Mouse (Mus musculus) brown adipose tissue, adult 24 weeks (tissue): ENCODE data around the gene Ccer2. TPM values are rescaled to one million over a fixed set of nuclear protein-coding genes. Genes with fewer than 3 reads are reported as not detected.

Experiments
- polyA plus RNA-seq: library from polyadenylated mRNA; stranded (reverse); fragments of >200 nt; gene quantifications from 2 replicates; pipeline ENCODE4 v1.2.4, GENCODE M21; 2012; ENCODE audit not compliant: missing spikeins, insufficient read depth, insufficient read length

The Ccer2 gene
- polyA plus RNA-seq, 1 experiment = not detected

Other genes with a start within 250 kb of the Ccer2 start
- not detected in 2 replicates for gene Ifnl2, start 245.7 kb upstream of the Ccer2 start, polyA plus RNA-seq
- not detected in 2 replicates for gene Ifnl3, start 233.3 kb upstream of the Ccer2 start, polyA plus RNA-seq
- not detected in 2 replicates for gene Sycn, start 215.3 kb upstream of the Ccer2 start, polyA plus RNA-seq
- gene Nccrp1, start 208.9 kb upstream of the Ccer2 start, polyA plus RNA-seq = not detected in 2 replicates
- 18.8 and 24.4 TPM in 2 replicates for gene Samd4b, start 158.0 kb upstream of the Ccer2 start, polyA plus RNA-seq
- gene Pak4, start 158.0 kb upstream of the Ccer2 start, polyA plus RNA-seq = 4.1 and 5.8 TPM in 2 replicates
- gene Acp7, start 124.8 kb upstream of the Ccer2 start, polyA plus RNA-seq = not detected in 2 replicates
- 1.2 and 1.4 TPM in 2 replicates for gene Fbxo27, start 63.3 kb upstream of the Ccer2 start, polyA plus RNA-seq
- gene Fbxo17, start 39.4 kb upstream of the Ccer2 start, polyA plus RNA-seq = 0.71 and 2.5 TPM in 2 replicates
- 64.4 and 106 TPM in 2 replicates for gene Mrps12, start 14.4 kb upstream of the Ccer2 start, polyA plus RNA-seq
- gene Sars2, start 14.2 kb upstream of the Ccer2 start, polyA plus RNA-seq = 13.0 and 14.5 TPM in 2 replicates
- 94.8 and 96.2 TPM in 2 replicates for gene Sirt2, start 10.6 kb downstream of the Ccer2 start, polyA plus RNA-seq
- gene Nfkbib, start 11.3 kb downstream of the Ccer2 start, polyA plus RNA-seq = 15.5 and 16.9 TPM in 2 replicates
- gene Rinl, start 32.8 kb downstream of the Ccer2 start, polyA plus RNA-seq = 2.5 and 4.6 TPM in 2 replicates
- 122 and 131 TPM in 2 replicates for gene Hnrnpl, start 52.4 kb downstream of the Ccer2 start, polyA plus RNA-seq
- 3,379 and 3,601 TPM in 2 replicates for gene Ech1, start 69.0 kb downstream of the Ccer2 start, polyA plus RNA-seq
- 12.0 and 14.6 TPM in 2 replicates for gene Lgals4, start 77.7 kb downstream of the Ccer2 start, polyA plus RNA-seq
- 2.3 TPM in 1 of 2 replicates, not detected in the other for gene Lgals7, start 107.7 kb downstream of the Ccer2 start, polyA plus RNA-seq
- 0.63 and 0.71 TPM in 2 replicates for gene Capn12, start 125.2 kb downstream of the Ccer2 start, polyA plus RNA-seq
- 122 and 135 TPM in 2 replicates for gene Actn4, start 206.2 kb downstream of the Ccer2 start, polyA plus RNA-seq
- 165 and 216 TPM in 2 replicates for gene Eif3k, start 225.7 kb downstream of the Ccer2 start, polyA plus RNA-seq
- gene Map4k1, start 225.9 kb downstream of the Ccer2 start, polyA plus RNA-seq = 0.63 and 1.4 TPM in 2 replicates